Mouse (Mus musculus) spleen, embryonic (tissue): ENCODE results near the gene Zdhhc8.
"Not testable (repeated sequence)": the region's sequence is repeated elsewhere in the genome, so short reads cannot be mapped to it uniquely, and the experiment has no call there.

Source experiments
- CTCF ChIA-PET: fragments of 350-600 bp; sonication (Branson Sonifier 250); formaldehyde crosslinking; loops from one replicate; lab custom pipeline; 2022; lab: Charles Lee

Zdhhc8 gene

GRCm38 (mm10) chr16:18198365-18199098 lies 36.4 kb downstream of the Zdhhc8 start:
- CTCF ChIA-PET, result no interaction called here

- CTCF ChIA-PET, result no interaction called here
Measured at GRCm38 (mm10) chr16:18197881-18198280, 37.1 kb downstream of the Zdhhc8 start.

GRCm38 (mm10) chr16:18195561-18195960 lies 39.4 kb downstream of the Zdhhc8 start:
- CTCF ChIA-PET, result not testable (repeated sequence)

GRCm38 (mm10) chr16:18195068-18195467 lies 39.9 kb downstream of the Zdhhc8 start:
- CTCF ChIA-PET, result no interaction called here

GRCm38 (mm10) chr16:18194208-18194985 lies 40.5 kb downstream of the Zdhhc8 start:
- CTCF ChIA-PET, result no interaction called here

GRCm38 (mm10) chr16:18191006-18191405 lies 43.9 kb downstream of the Zdhhc8 start:
- CTCF ChIA-PET, result no interaction called here

- CTCF ChIA-PET, result no interaction called here
Measured at GRCm38 (mm10) chr16:18187221-18187620, 47.7 kb downstream of the Zdhhc8 start.

GRCm38 (mm10) chr16:18186798-18187197 lies 48.1 kb downstream of the Zdhhc8 start:
- CTCF ChIA-PET, result no interaction called here

- CTCF ChIA-PET, result no interaction called here
Measured at GRCm38 (mm10) chr16:18185715-18186449, 49.1 kb downstream of the Zdhhc8 start.

GRCm38 (mm10) chr16:18182766-18183165 lies 52.2 kb downstream of the Zdhhc8 start:
- CTCF ChIA-PET, result no interaction called here

GRCm38 (mm10) chr16:18181398-18181797 lies 53.5 kb downstream of the Zdhhc8 start:
- CTCF ChIA-PET, result no interaction called here

- CTCF ChIA-PET, result no interaction called here
Measured at GRCm38 (mm10) chr16:18179591-18179990, 55.3 kb downstream of the Zdhhc8 start.

GRCm38 (mm10) chr16:18176758-18177157 lies 58.2 kb downstream of the Zdhhc8 start:
- CTCF ChIA-PET, result no interaction called here

GRCm38 (mm10) chr16:18175817-18176541 lies 59.0 kb downstream of the Zdhhc8 start:
- CTCF ChIA-PET, result no interaction called here

- CTCF ChIA-PET, result interaction anchor here (0.5 kb wide), 1 partner anchor 289 kb away, joined by 3 read pairs; no protein-coding TSS in a partner anchor
Measured at GRCm38 (mm10) chr16:18173788-18174187, 61.1 kb downstream of the Zdhhc8 start.

- CTCF ChIA-PET, result interaction anchor here (0.5 to 0.6 kb wide), 2 partner anchors 125 to 289 kb away, joined by 3 to 4 read pairs; no protein-coding TSS in a partner anchor
Measured at GRCm38 (mm10) chr16:18173231-18173630, 61.7 kb downstream of the Zdhhc8 start.

GRCm38 (mm10) chr16:18172266-18172855 lies 62.6 kb downstream of the Zdhhc8 start:
- CTCF ChIA-PET, result no interaction called here
